Mouse (Mus musculus) kidney, adult 2 months (tissue): ENCODE data around the gene Fkbp2. TPM values are rescaled to one million over a fixed set of nuclear protein-coding genes. Genes with fewer than 3 reads are reported as not detected.

ENCODE experiments used
- DNase-seq: peaks from one replicate; pipeline ENCODE4 v3.0.0; 2021
- H3K27ac ChIP-seq: fragments of 200-500 bp; 2 replicates; pipeline ENCODE4 v1.5.1; 2012; ENCODE audit warnings: low read depth, low read length, control low read depth, inconsistent platforms; ENCODE audit not compliant: insufficient read depth
- H3K27me3 ChIP-seq: fragments of 200-500 bp; replicated peaks from 2 replicates; pipeline ENCODE4 v1.6.1; 2012; ENCODE audit warnings: mild to moderate bottlenecking, moderate library complexity, low read length, inconsistent platforms; ENCODE audit not compliant: control insufficient read depth, insufficient read depth
- H3K36me3 ChIP-seq: fragments of 200-500 bp; 2 replicates; pipeline ENCODE4 v1.6.1; 2012; ENCODE audit warnings: mild to moderate bottlenecking, moderate library complexity, low read length, inconsistent platforms; ENCODE audit not compliant: control insufficient read depth, insufficient read depth
- H3K4me1 ChIP-seq: fragments of 200-500 bp; 2 replicates; pipeline ENCODE4 v1.6.1; 2011; ENCODE audit warnings: low read length; ENCODE audit not compliant: control insufficient read depth, insufficient read depth
- H3K4me3 ChIP-seq: fragments of 200-500 bp; 2 replicates; pipeline ENCODE4 v1.5.1; 2011; ENCODE audit warnings: mild to moderate bottlenecking, low read depth, low read length, control low read depth; ENCODE audit not compliant: insufficient read depth
- CTCF ChIP-seq: fragments of 200-500 bp; conservative IDR thresholded peaks from 2 replicates; pipeline ENCODE4 v1.5.1; 2011; ENCODE audit warnings: low read depth, mild to moderate bottlenecking, control low read depth, low read length, moderate library complexity, mixed read lengths; ENCODE audit not compliant: insufficient read depth, insufficient read length
- POLR2A ChIP-seq: fragments of 200-500 bp; IDR thresholded peaks from one replicate; pipeline ENCODE4 v1.6.1; 2011; ENCODE audit warnings: low read depth, low read length, control low read depth
- WGBS: fragments of 180-500 bp; shearing (Covaris S2); methylation state at CpG from one replicate; pipeline ENCODE4 v1.1.7; 2018; 5-methylcytosine and 5-hydroxymethylcytosine counted together
- polyA plus RNA-seq: library from polyadenylated mRNA; depleted of rRNA; stranded (reverse); fragments of >200 nt; gene quantifications from 2 replicates; pipeline ENCODE4 v1.2.3, GENCODE M21; 2012

The Fkbp2 gene
- polyA plus RNA-seq, 1 experiment: 136 TPM

- no peaks in the 10 kb centered on the region for H3K27me3 ChIP-seq
- H3K4me1 ChIP-seq: peaks cover 19% of the 10 kb centered on the region; the same call in 1 of the 2 replicates
- H3K27ac ChIP-seq: peak within 1 kb of the TSS; percentile 77
- no peaks in the 10 kb centered on the region for H3K36me3 ChIP-seq
- 1% methylated on average over 82 of the region's 84 CpGs for WGBS
- H3K4me3 ChIP-seq: peak within 1 kb of the TSS; percentile 84
- TF ChIP-seq CTCF (no peak), POLR2A (no peak)
- peak; percentile 80 for DNase-seq
These were observed 5.8 kb downstream of the Fkbp2 start, which contains the start of gene Ppp1r14b for GRCm38 (mm10) chr19:6974211-6975205. Gene Ppp1r14b (plus strand): TSS chr19:6974968.

GRCm38 (mm10) chr19:6973581-6974190, 6.6 kb downstream of the Fkbp2 start:
- WGBS: 38% methylated on average over 12 of the region's 12 CpGs
- Histone ChIP-seq H3K27me3 (no peaks in the 10 kb centered on the region), H3K27ac (no peak overlapping the region), H3K4me3 (no peak overlapping the region), H3K4me1 (peaks cover 16% of the 10 kb centered on the region; the same call in 1 of the 2 replicates), H3K36me3 (no peaks in the 10 kb centered on the region)
- TF ChIP-seq POLR2A (no peak), CTCF (no peak)
- no peak for DNase-seq

- TF ChIP-seq CTCF (no peak), POLR2A (no peak)
- H3K4me1 ChIP-seq: peaks cover 16% of the 10 kb centered on the region; the same call in 1 of the 2 replicates
These were observed 7.9 kb downstream of the Fkbp2 start for GRCm38 (mm10) chr19:6972247-6972917.

GRCm38 (mm10) chr19:6971644-6972043, 8.7 kb downstream of the Fkbp2 start:
- Histone ChIP-seq H3K27ac (no peak overlapping the region), H3K4me1 (peaks cover 14% of the 10 kb centered on the region; the same call in 1 of the 2 replicates), H3K4me3 (no peak overlapping the region), H3K27me3 (no peaks in the 10 kb centered on the region), H3K36me3 (no peaks in the 10 kb centered on the region)
- no peak for TF ChIP-seq CTCF
- no peak for TF ChIP-seq POLR2A
- DNase-seq: no peak
- 40% methylated on average over 6 of the region's 6 CpGs for WGBS

More at GRCm38 (mm10) chr19:6972247-6972917, 7.9 kb downstream of the Fkbp2 start:
- DNase-seq: no peak
- Histone ChIP-seq H3K27ac (no peak overlapping the region), H3K36me3 (no peaks in the 10 kb centered on the region), H3K4me3 (no peak overlapping the region), H3K27me3 (no peaks in the 10 kb centered on the region)
- 84% methylated on average over 13 of the region's 13 CpGs for WGBS

GRCm38 (mm10) chr19:6970460-6971085, 9.7 kb downstream of the Fkbp2 start:
- 26% methylated on average over 11 of the region's 11 CpGs for WGBS
- TF ChIP-seq CTCF (no peak), POLR2A (no peak)
- peaks cover 8% of the 10 kb centered on the region; the same call in 1 of the 2 replicates for H3K4me1 ChIP-seq
- no peak overlapping the region for H3K27ac ChIP-seq
- H3K4me3 ChIP-seq: no peak overlapping the region
- peaks cover under 1% of the 10 kb centered on the region; the same call in 1 of the 2 replicates for H3K36me3 ChIP-seq
- DNase-seq: no peak
- H3K27me3 ChIP-seq: no peaks in the 10 kb centered on the region

GRCm38 (mm10) chr19:6969665-6970381, 10.5 kb downstream of the Fkbp2 start:
- peak; percentile 81 for DNase-seq
- TF ChIP-seq POLR2A (no peak), CTCF (peak; percentile 63)
- Histone ChIP-seq H3K27me3 (no peaks in the 10 kb centered on the region), H3K27ac (peak overlapping the region; percentile 37; the same call in 1 of the 2 replicates), H3K4me3 (peak overlapping the region; percentile 81), H3K4me1 (peaks cover 8% of the 10 kb centered on the region; the same call in 1 of the 2 replicates), H3K36me3 (peaks cover 1% of the 10 kb centered on the region; the same call in 1 of the 2 replicates)
- WGBS: 1% methylated on average over 54 of the region's 55 CpGs
